Mouse (Mus musculus) liver, embryonic 14.5 days (tissue): ENCODE data around the gene Fam120a.

Experiments
- CTCF ChIP-seq: IDR thresholded peaks from 2 replicates; pipeline ENCODE4 v1.5.1; 2016; ENCODE audit warnings: antibody characterized with exemption, low read depth, control low read depth
- EP300 ChIP-seq: IDR thresholded peaks from 2 replicates; pipeline ENCODE4 v1.6.1; 2016; ENCODE audit warnings: antibody characterized with exemption, low read depth

- TF ChIP-seq CTCF (no peak), EP300 (no peak)
Observed at GRCm38 (mm10) chr13:48934597-48934996, 33.2 kb downstream of the Fam120a start.
